Mouse (Mus musculus): ENCODE results near the gene Nrxn3. TPM values are rescaled to one million over a fixed set of nuclear protein-coding genes. Genes with fewer than 3 reads are reported as not detected.

Gene Nrxn3
- polyA plus RNA-seq (2015; fragmentation: Nextera tagmentation; extraction: Ambion mirVana): 1.3 and 1.5 TPM in 2 replicates

DNA sequence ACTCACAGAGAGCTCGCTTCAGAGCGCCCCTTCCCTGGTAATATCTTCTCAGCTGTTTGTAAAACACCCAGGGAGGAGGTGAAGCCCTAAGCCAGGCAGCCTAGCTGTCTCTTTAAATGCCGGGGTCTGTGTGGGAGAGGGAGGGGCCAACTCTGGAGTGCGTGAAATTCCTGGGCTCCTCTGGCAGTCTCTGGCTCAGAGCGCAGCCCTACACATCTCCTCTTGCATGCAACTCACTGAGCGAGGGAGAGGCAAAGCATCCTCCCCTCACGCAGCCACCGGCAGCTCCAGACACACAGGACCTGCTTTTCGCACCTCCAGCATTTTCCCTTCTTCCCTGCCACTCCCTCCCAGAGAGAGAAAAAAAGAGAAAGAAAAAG, at the start of gene Nrxn3:
Gene Nrxn3, plus strand, starts transcription at position 186 of the 380 bp plus-strand sequence.
- H3K4me2 ChIP-seq (ENCODE audit: low read depth, low read length): peak within 1 kb of the TSS; percentile 50
- no peaks in the 10 kb centered on the region for H3K9me3 ChIP-seq (replicated peaks; ENCODE audit: control insufficient read depth, low read length)
- no peaks in the 10 kb centered on the region; the same call in 1 of the 2 replicates for H3K4me1 ChIP-seq (ENCODE audit: control insufficient read depth, insufficient read depth, low read length)
- no peak within 1 kb of the TSS for H3K9ac ChIP-seq (ENCODE audit: low read length)
- H3K27ac ChIP-seq (ENCODE audit: low read length): no peak within 1 kb of the TSS
- H3K36me3 ChIP-seq (ENCODE audit: control insufficient read depth, insufficient read depth): no peaks in the 10 kb centered on the region
- H3K27me3 ChIP-seq (ENCODE audit: control insufficient read depth, insufficient read depth, low read length): no peaks in the 10 kb centered on the region
- WGBS: 0% methylated on average over 9 of the region's 9 CpGs
- H3K4me3 ChIP-seq (ENCODE audit: low read length): peak within 1 kb of the TSS; percentile 27
- peak; percentile 52; the same call in 1 of the 2 replicates for ATAC-seq (replicated peaks; ENCODE audit: extremely low read depth, insufficient read depth, low FRiP score)

- no peak overlapping the region for H3K4me3 ChIP-seq (ENCODE audit: low read length)
- H3K4me2 ChIP-seq (ENCODE audit: low read depth, low read length): no peak overlapping the region
- ATAC-seq (replicated peaks; ENCODE audit: extremely low read depth, insufficient read depth, low FRiP score): no peak
- H3K9ac ChIP-seq (ENCODE audit: low read length): no peak overlapping the region
- H3K27me3 ChIP-seq (ENCODE audit: control insufficient read depth, insufficient read depth, low read length): no peaks in the 10 kb centered on the region
- no peaks in the 10 kb centered on the region for H3K36me3 ChIP-seq (ENCODE audit: control insufficient read depth, insufficient read depth)
- no peaks in the 10 kb centered on the region for H3K9me3 ChIP-seq (replicated peaks; ENCODE audit: control insufficient read depth, low read length)
- H3K4me1 ChIP-seq (ENCODE audit: control insufficient read depth, insufficient read depth, low read length): no peaks in the 10 kb centered on the region
- H3K27ac ChIP-seq (ENCODE audit: low read length): no peak overlapping the region
- 68% methylated on average over 10 of the region's 10 CpGs for WGBS
Observed at GRCm38 (mm10) chr12:88704159-88704846, 18.4 kb upstream of the Nrxn3 start.

DNA sequence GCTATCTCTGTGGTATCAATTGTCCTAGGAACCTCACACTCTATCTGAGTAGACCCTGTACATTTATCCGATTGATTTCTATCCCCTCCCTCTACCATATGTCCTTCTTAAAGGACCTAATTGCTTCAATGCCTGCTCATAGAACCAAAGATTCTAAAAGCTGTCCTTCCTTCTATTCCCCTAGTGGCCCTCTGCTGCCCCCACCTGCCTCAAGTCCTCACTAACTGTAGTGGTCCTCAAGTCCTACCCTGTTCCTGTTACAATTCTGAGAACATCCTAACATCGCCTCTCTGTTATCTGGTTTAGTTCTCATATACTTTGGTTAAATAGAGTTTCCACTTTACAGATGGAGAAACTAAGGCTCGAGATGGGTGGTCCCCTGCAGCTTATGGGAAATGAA, 16.7 kb upstream of the Nrxn3 start:
- Histone ChIP-seq H3K4me1 (ENCODE audit: control insufficient read depth, insufficient read depth, low read length) (no peaks in the 10 kb centered on the region), H3K9ac (ENCODE audit: low read length) (no peak overlapping the region), H3K27ac (ENCODE audit: low read length) (no peak overlapping the region), H3K9me3 (replicated peaks; ENCODE audit: control insufficient read depth, low read length) (no peaks in the 10 kb centered on the region), H3K27me3 (ENCODE audit: control insufficient read depth, insufficient read depth, low read length) (no peaks in the 10 kb centered on the region), H3K36me3 (ENCODE audit: control insufficient read depth, insufficient read depth) (no peaks in the 10 kb centered on the region), H3K4me2 (ENCODE audit: low read depth, low read length) (no peak overlapping the region), H3K4me3 (ENCODE audit: low read length) (no peak overlapping the region)
- WGBS: 60% methylated on average over 3 of the region's 3 CpGs
- no peak for ATAC-seq (replicated peaks; ENCODE audit: extremely low read depth, insufficient read depth, low FRiP score)

GRCm38 (mm10) chr12:88707786-88708185, 14.9 kb upstream of the Nrxn3 start:
- Histone ChIP-seq H3K36me3 (ENCODE audit: control insufficient read depth, insufficient read depth) (no peaks in the 10 kb centered on the region), H3K4me1 (ENCODE audit: control insufficient read depth, insufficient read depth, low read length) (no peaks in the 10 kb centered on the region), H3K4me2 (ENCODE audit: low read depth, low read length) (no peak overlapping the region), H3K4me3 (ENCODE audit: low read length) (no peak overlapping the region), H3K9me3 (replicated peaks; ENCODE audit: control insufficient read depth, low read length) (no peaks in the 10 kb centered on the region), H3K27me3 (ENCODE audit: control insufficient read depth, insufficient read depth, low read length) (no peaks in the 10 kb centered on the region), H3K27ac (ENCODE audit: low read length) (no peak overlapping the region), H3K9ac (ENCODE audit: low read length) (no peak overlapping the region)
- 65% methylated on average over 3 of the region's 3 CpGs for WGBS
- no peak for ATAC-seq (replicated peaks; ENCODE audit: extremely low read depth, insufficient read depth, low FRiP score)

- H3K27me3 ChIP-seq (ENCODE audit: control insufficient read depth, insufficient read depth, low read length): no peaks in the 10 kb centered on the region
- no peak overlapping the region for H3K4me3 ChIP-seq (ENCODE audit: low read length)
- ATAC-seq (replicated peaks; ENCODE audit: extremely low read depth, insufficient read depth, low FRiP score): peak; percentile 63; the same call in 1 of the 2 replicates
- H3K27ac ChIP-seq (ENCODE audit: low read length): no peak overlapping the region
- no peak overlapping the region for H3K4me2 ChIP-seq (ENCODE audit: low read depth, low read length)
- WGBS: 10% methylated on average over 11 of the region's 11 CpGs
- H3K9ac ChIP-seq (ENCODE audit: low read length): no peak overlapping the region
- H3K9me3 ChIP-seq (replicated peaks; ENCODE audit: control insufficient read depth, low read length): no peaks in the 10 kb centered on the region
- H3K36me3 ChIP-seq (ENCODE audit: control insufficient read depth, insufficient read depth): no peaks in the 10 kb centered on the region
- H3K4me1 ChIP-seq (ENCODE audit: control insufficient read depth, insufficient read depth, low read length): no peaks in the 10 kb centered on the region
Observed at GRCm38 (mm10) chr12:88709223-88709622, 13.5 kb upstream of the Nrxn3 start.

DNA sequence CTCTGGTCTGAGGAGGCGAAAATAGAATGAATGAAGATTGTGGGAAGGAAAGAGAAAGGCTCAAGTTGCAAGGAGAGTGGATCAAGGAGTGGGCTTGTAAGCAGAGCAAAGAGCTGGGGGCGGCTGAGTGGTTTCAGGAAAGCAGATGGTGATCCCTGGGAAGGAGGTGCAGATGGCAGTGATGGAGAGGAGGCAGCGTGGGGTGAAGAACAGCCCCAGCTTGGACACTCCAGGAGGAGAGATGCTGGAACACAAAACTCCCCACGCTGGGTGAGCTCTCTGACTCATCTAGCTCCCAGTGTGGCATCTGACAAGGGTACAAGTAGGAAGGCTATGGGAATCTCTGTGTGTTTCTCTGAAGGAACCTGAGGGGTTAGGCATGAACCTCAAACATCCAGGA, 9.2 kb upstream of the Nrxn3 start:
- H3K9ac ChIP-seq (ENCODE audit: low read length): no peak overlapping the region
- H3K9me3 ChIP-seq (replicated peaks; ENCODE audit: control insufficient read depth, low read length): no peaks in the 10 kb centered on the region
- no peaks in the 10 kb centered on the region for H3K36me3 ChIP-seq (ENCODE audit: control insufficient read depth, insufficient read depth)
- ATAC-seq (replicated peaks; ENCODE audit: extremely low read depth, insufficient read depth, low FRiP score): no peak
- 58% methylated on average over 4 of the region's 4 CpGs for WGBS
- no peak overlapping the region for H3K4me3 ChIP-seq (ENCODE audit: low read length)
- H3K4me1 ChIP-seq (ENCODE audit: control insufficient read depth, insufficient read depth, low read length): no peaks in the 10 kb centered on the region
- no peaks in the 10 kb centered on the region for H3K27me3 ChIP-seq (ENCODE audit: control insufficient read depth, insufficient read depth, low read length)
- H3K4me2 ChIP-seq (ENCODE audit: low read depth, low read length): no peak overlapping the region
- no peak overlapping the region for H3K27ac ChIP-seq (ENCODE audit: low read length)

GRCm38 (mm10) chr12:88722031-88722690, 515 bp upstream of the Nrxn3 start:
- Histone ChIP-seq H3K4me2 (ENCODE audit: low read depth, low read length) (no peak overlapping the region), H3K27ac (ENCODE audit: low read length) (no peak overlapping the region), H3K36me3 (ENCODE audit: control insufficient read depth, insufficient read depth) (no peaks in the 10 kb centered on the region), H3K4me1 (ENCODE audit: control insufficient read depth, insufficient read depth, low read length) (no peaks in the 10 kb centered on the region; the same call in 1 of the 2 replicates), H3K9ac (ENCODE audit: low read length) (no peak overlapping the region), H3K27me3 (ENCODE audit: control insufficient read depth, insufficient read depth, low read length) (no peaks in the 10 kb centered on the region), H3K4me3 (ENCODE audit: low read length) (no peak overlapping the region), H3K9me3 (replicated peaks; ENCODE audit: control insufficient read depth, low read length) (no peaks in the 10 kb centered on the region)
- no peak for ATAC-seq (replicated peaks; ENCODE audit: extremely low read depth, insufficient read depth, low FRiP score)
- WGBS: 22% methylated on average over 3 of the region's 3 CpGs

DNA sequence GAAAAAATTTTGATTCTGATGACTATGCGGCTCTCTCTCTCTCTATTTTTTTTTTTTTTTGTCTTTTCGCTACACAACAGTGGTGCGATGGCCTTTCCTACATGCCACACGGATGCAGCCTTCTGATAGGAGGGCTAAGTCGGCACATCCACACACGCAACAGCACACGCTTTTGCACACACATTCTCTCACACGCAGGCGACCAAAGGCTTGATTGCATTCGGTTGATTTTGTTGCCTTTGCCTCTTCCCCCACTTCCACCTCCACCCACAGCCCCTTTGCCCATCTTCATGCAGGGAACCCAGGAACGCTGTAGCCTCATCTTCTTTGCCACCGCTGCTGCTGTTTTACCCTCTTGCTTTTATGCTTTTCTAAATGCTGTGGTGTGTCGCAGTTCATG, 3.6 kb downstream of the Nrxn3 start:
- H3K4me2 ChIP-seq (ENCODE audit: low read depth, low read length): no peak overlapping the region
- ATAC-seq (replicated peaks; ENCODE audit: extremely low read depth, insufficient read depth, low FRiP score): no peak
- H3K9me3 ChIP-seq (replicated peaks; ENCODE audit: control insufficient read depth, low read length): no peaks in the 10 kb centered on the region
- no peaks in the 10 kb centered on the region for H3K27me3 ChIP-seq (ENCODE audit: control insufficient read depth, insufficient read depth, low read length)
- WGBS: 92% methylated on average over 13 of the region's 13 CpGs
- no peak overlapping the region for H3K4me3 ChIP-seq (ENCODE audit: low read length)
- H3K36me3 ChIP-seq (ENCODE audit: control insufficient read depth, insufficient read depth): no peaks in the 10 kb centered on the region
- no peak overlapping the region for H3K9ac ChIP-seq (ENCODE audit: low read length)
- no peaks in the 10 kb centered on the region; the same call in 1 of the 2 replicates for H3K4me1 ChIP-seq (ENCODE audit: control insufficient read depth, insufficient read depth, low read length)
- H3K27ac ChIP-seq (ENCODE audit: low read length): no peak overlapping the region

- 78% methylated on average over 6 of the region's 6 CpGs for WGBS
- Histone ChIP-seq H3K9ac (ENCODE audit: low read length) (no peak overlapping the region), H3K4me3 (ENCODE audit: low read length) (no peak overlapping the region), H3K4me1 (ENCODE audit: control insufficient read depth, insufficient read depth, low read length) (no peaks in the 10 kb centered on the region; the same call in 1 of the 2 replicates), H3K27me3 (ENCODE audit: control insufficient read depth, insufficient read depth, low read length) (no peaks in the 10 kb centered on the region), H3K36me3 (ENCODE audit: control insufficient read depth, insufficient read depth) (no peaks in the 10 kb centered on the region), H3K27ac (ENCODE audit: low read length) (no peak overlapping the region), H3K9me3 (replicated peaks; ENCODE audit: control insufficient read depth, low read length) (no peaks in the 10 kb centered on the region), H3K4me2 (ENCODE audit: low read depth, low read length) (no peak overlapping the region)
- ATAC-seq (replicated peaks; ENCODE audit: extremely low read depth, insufficient read depth, low FRiP score): no peak
Observed at GRCm38 (mm10) chr12:88726755-88727154, 4.1 kb downstream of the Nrxn3 start.

All from heart, embryonic 16.5 days (tissue).